Mouse (Mus musculus) neural tube, embryonic 11.5 days (tissue): ENCODE measurements at regions not wholly inside any gene's neighbourhood (a gene's known extent, or its start where the extent isn't known, plus 50 kb on each side); places are given as distances from the start of the nearest gene placed in this dataset.
"Not testable (repeated sequence)": the region's sequence is repeated elsewhere in the genome, so short reads cannot be mapped to it uniquely, and the experiment has no call there.

Experiments used
- ATAC-seq: fragments of 200-750 bp; cut with Nextera tagmentation; 2 replicates; pipeline ENCODE4 v1.8.0; 2017; ENCODE audit warnings: moderate number of reproducible peaks, mild to moderate bottlenecking, moderate TSS enrichment, moderate library complexity; ENCODE audit not compliant: insufficient read depth, low FRiP score, low TSS enrichment
- DNase-seq: peaks from one replicate; pipeline ENCODE4 v3.0.0-alpha.2; 2015; ENCODE audit warnings: low spot score
- H3K27ac ChIP-seq: fragments of 300-500 bp; sonication (generic); 2 replicates; pipeline ENCODE4 v1.5.1; 2014; ENCODE audit warnings: low read depth, mild to moderate bottlenecking, low read length
- H3K27me3 ChIP-seq: fragments of 300-500 bp; sonication (generic); 2 replicates; pipeline ENCODE4 v1.6.1; 2014; ENCODE audit warnings: mild to moderate bottlenecking, low read length, mixed read lengths; ENCODE audit not compliant: control insufficient read depth, insufficient read depth
- H3K36me3 ChIP-seq: fragments of 300-500 bp; sonication (generic); 2 replicates; pipeline ENCODE4 v1.6.1; 2014; ENCODE audit warnings: mild to moderate bottlenecking, low read length, moderate library complexity, mixed read lengths; ENCODE audit not compliant: control insufficient read depth, insufficient read depth
- H3K4me1 ChIP-seq: fragments of 300-500 bp; sonication (generic); 2 replicates; pipeline ENCODE4 v1.6.1; 2014; ENCODE audit warnings: low read length, mixed read lengths; ENCODE audit not compliant: control insufficient read depth, insufficient read depth
- H3K4me2 ChIP-seq: fragments of 300-500 bp; sonication (generic); 2 replicates; pipeline ENCODE4 v1.6.1; 2014; ENCODE audit warnings: low read depth, mild to moderate bottlenecking, moderate library complexity
- H3K4me3 ChIP-seq: fragments of 300-500 bp; sonication (generic); 2 replicates; pipeline ENCODE4 v1.5.1; 2014; ENCODE audit warnings: low read depth, low read length
- H3K9ac ChIP-seq: fragments of 300-500 bp; sonication (generic); 2 replicates; pipeline ENCODE4 v1.6.1; 2014; ENCODE audit warnings: mild to moderate bottlenecking, low read length
- H3K9me3 ChIP-seq: fragments of 300-500 bp; sonication (generic); 2 replicates; pipeline ENCODE4 v1.6.1; 2016; ENCODE audit warnings: low read length; ENCODE audit not compliant: control insufficient read depth
- WGBS: fragments of 180-500 bp; shearing (Covaris S2); extraction: QIAGEN DNeasy Blood & Tissue Kit; methylation state at CpG from one replicate; pipeline ENCODE4 v1.1.7; 2014; 5-methylcytosine and 5-hydroxymethylcytosine counted together

DNA sequence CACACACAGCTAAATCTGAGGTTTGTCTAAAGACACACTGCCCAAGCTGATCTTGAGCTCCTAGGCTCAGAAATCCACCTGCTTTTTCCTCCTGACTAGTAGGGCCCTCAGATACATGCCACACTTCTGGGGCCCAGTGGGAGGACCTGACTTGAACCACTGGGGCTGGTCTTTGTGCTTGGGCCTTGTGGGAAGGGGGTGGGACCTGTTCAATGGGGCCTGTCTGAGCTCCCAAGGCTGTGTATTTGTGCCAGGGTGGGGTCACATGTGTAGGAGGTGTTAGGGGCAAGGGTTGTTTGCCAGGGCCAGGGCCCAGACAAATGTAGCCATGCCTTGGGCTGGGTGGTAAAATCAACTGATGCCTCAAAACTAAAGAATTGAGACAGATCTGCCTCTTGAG lies 56.8 kb downstream of the Gm8765 start:
- not testable (repeated sequence) for H3K9ac ChIP-seq, DNase-seq, H3K4me2 ChIP-seq, H3K36me3 ChIP-seq, H3K27ac ChIP-seq, H3K9me3 ChIP-seq, H3K4me1 ChIP-seq, H3K27me3 ChIP-seq, ATAC-seq, H3K4me3 ChIP-seq

- H3K9ac ChIP-seq, H3K4me2 ChIP-seq, DNase-seq, H3K27ac ChIP-seq, H3K4me3 ChIP-seq, ATAC-seq, H3K36me3 ChIP-seq, H3K4me1 ChIP-seq, H3K9me3 ChIP-seq, H3K27me3 ChIP-seq: not testable (repeated sequence)
- WGBS = 79% methylated on average over 1 of the region's 1 CpGs
These were observed 58.2 kb downstream of the Gm8765 start for GRCm38 (mm10) chr13:50756334-50756733.

DNA sequence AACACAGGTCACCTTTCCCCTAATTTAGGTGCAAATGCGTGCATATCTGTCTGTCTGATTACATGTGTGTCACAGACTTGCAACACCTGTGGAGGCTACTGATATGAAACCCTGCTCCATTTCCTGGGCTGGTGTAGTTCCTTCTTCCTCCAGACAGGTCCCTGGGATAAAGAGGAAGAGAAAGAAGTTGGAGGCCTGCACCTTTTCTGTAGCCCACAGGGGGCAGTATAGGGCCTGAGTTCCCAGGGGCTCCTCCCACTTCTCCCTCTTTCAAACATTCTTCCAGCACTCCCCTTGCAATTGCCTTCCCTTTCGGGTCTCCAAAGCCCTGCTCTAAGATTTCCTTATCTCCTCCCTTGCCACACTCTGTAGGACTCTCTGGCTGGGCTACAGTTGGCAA lies 66.5 kb downstream of the Gm8765 start:
- H3K9ac ChIP-seq = no peak overlapping the region
- no peak overlapping the region for H3K4me3 ChIP-seq
- H3K36me3 ChIP-seq = no peaks in the 10 kb centered on the region
- no peaks in the 10 kb centered on the region for H3K4me1 ChIP-seq
- no peak overlapping the region for H3K4me2 ChIP-seq
- H3K9me3 ChIP-seq = no peaks in the 10 kb centered on the region
- ATAC-seq = no peak
- 70% methylated on average over 2 of the region's 2 CpGs for WGBS
- no peak for DNase-seq
- no peak overlapping the region for H3K27ac ChIP-seq
- no peaks in the 10 kb centered on the region for H3K27me3 ChIP-seq

DNA sequence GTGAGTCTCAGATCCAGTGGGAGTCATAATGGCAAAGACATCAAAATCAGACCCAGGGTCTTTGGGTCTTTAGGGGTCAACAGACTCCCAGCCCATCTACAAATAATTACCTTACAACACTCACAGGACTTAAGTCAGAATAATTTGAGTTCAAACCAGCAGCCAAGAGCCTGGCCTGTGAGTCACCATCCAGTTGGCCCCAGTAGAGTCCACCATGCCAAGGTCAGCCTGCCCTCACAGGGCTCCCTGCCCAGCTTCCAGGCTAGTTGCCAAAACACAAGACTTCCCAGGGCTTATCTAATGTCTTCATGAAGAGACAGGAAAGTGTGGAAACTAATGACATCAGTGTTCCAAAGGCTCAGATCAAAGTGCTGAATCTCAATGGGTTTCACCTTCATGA lies 81.9 kb downstream of the Gm8765 start:
- not testable (repeated sequence) for DNase-seq, H3K27me3 ChIP-seq, ATAC-seq, H3K4me2 ChIP-seq, H3K27ac ChIP-seq, H3K4me3 ChIP-seq, H3K36me3 ChIP-seq, H3K4me1 ChIP-seq, H3K9me3 ChIP-seq, H3K9ac ChIP-seq

DNA sequence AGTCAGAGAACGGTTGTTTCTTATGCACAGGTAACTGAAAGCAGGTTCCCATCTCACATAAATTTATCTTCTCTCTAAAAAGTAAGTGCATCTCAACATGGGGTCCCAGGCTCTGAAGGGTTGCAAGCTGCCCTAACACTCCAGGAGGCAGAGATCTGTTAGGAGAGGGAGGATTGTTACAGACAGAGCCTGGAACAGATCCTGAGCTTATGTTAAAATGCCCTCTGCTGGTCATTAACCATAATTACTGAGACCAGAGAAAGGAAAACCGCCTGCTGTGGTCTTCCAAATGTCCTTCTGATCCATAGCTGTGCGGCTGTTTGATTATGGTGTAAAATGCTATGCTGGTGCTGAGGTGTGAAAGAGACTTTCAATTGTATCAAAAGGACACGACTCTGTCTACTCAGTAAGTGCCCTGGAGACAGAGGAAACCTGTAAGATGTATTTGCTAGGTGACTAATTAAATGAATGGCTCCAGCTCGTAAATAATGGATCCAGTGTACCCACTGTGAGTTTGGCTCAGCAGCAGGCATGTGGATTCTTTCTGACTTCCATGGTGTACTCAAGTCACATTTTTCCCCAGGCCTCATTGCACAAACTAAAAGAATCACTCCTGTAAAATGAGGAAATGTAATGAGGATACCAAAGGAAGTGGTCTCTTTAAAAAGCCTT lies 131.9 kb downstream of the Gm8765 start:
- ATAC-seq = peak; percentile 75
- H3K4me1 ChIP-seq, H3K4me3 ChIP-seq, H3K9me3 ChIP-seq, H3K27me3 ChIP-seq, H3K27ac ChIP-seq, H3K4me2 ChIP-seq, H3K9ac ChIP-seq, H3K36me3 ChIP-seq: not testable (repeated sequence)
- DNase-seq = peak; percentile 36
- WGBS = 27% methylated on average over 3 of the region's 5 CpGs
